Mouse (Mus musculus) lung, embryonic 16.5 days (tissue): ENCODE measurements at regions not wholly inside any gene's neighbourhood (a gene's known extent, or its start where the extent isn't known, plus 50 kb on each side); places are given as distances from the start of the nearest gene placed in this dataset.

Experiments used
- ATAC-seq: fragments of 200-750 bp; cut with Nextera tagmentation; 2 replicates; pipeline ENCODE4 v1.8.0; 2017; ENCODE audit warnings: low read depth, mild to moderate bottlenecking, moderate library complexity
- H3K27ac ChIP-seq: fragments of 300-500 bp; sonication (generic); 2 replicates; pipeline ENCODE4 v1.5.1; 2014; ENCODE audit warnings: mild to moderate bottlenecking, control low read depth, low read length
- H3K27me3 ChIP-seq: fragments of 300-500 bp; sonication (generic); 2 replicates; pipeline ENCODE4 v1.6.1; 2014; ENCODE audit warnings: low read depth, low read length, mixed read lengths; ENCODE audit not compliant: control insufficient read depth, insufficient read depth
- H3K36me3 ChIP-seq: fragments of 300-500 bp; sonication (generic); 2 replicates; pipeline ENCODE4 v1.6.1; 2014; ENCODE audit warnings: low read length; ENCODE audit not compliant: control insufficient read depth, insufficient read depth
- H3K4me1 ChIP-seq: fragments of 300-500 bp; sonication (generic); replicated peaks from 2 replicates; pipeline ENCODE4 v1.6.1; 2014; ENCODE audit warnings: low read length, mixed read lengths; ENCODE audit not compliant: control insufficient read depth, insufficient read depth
- H3K4me2 ChIP-seq: fragments of 300-500 bp; sonication (generic); 2 replicates; pipeline ENCODE4 v1.6.1; 2014; ENCODE audit warnings: low read depth, low read length, control low read depth
- H3K4me3 ChIP-seq: fragments of 300-500 bp; sonication (generic); 2 replicates; pipeline ENCODE4 v1.5.1; 2014; ENCODE audit warnings: mild to moderate bottlenecking, low read length, control low read depth
- H3K9ac ChIP-seq: fragments of 300-500 bp; sonication (generic); 2 replicates; pipeline ENCODE4 v1.6.1; 2014; ENCODE audit warnings: low read length, control low read depth
- H3K9me3 ChIP-seq: fragments of 300-500 bp; sonication (generic); 2 replicates; pipeline ENCODE4 v1.6.1; 2016; ENCODE audit warnings: low read length; ENCODE audit not compliant: control insufficient read depth
- WGBS: fragments of 180-500 bp; shearing (Covaris S2); extraction: QIAGEN DNeasy Blood & Tissue Kit; methylation state at CpG from one replicate; pipeline ENCODE4 v1.1.7; 2014; 5-methylcytosine and 5-hydroxymethylcytosine counted together

GRCm38 (mm10) chr8:25463532-25463931, 639.4 kb upstream of the Adam5 start:
- 12% methylated on average over 9 of the region's 9 CpGs for WGBS

GRCm38 (mm10) chr8:25462492-25462891, 638.3 kb upstream of the Adam5 start:
- H3K36me3 ChIP-seq = no peaks in the 10 kb centered on the region
- H3K9me3 ChIP-seq = no peaks in the 10 kb centered on the region
- H3K9ac ChIP-seq = no peak overlapping the region
- peaks cover 39% of the 10 kb centered on the region for H3K4me1 ChIP-seq
- 21% methylated on average over 4 of the region's 4 CpGs for WGBS
- H3K4me2 ChIP-seq = no peak overlapping the region
- H3K27me3 ChIP-seq = 0 out of 2 replicates have a peak, but pooled peaks cover 3% of the 10 kb centered on the region
- H3K27ac ChIP-seq = peak overlapping the region; percentile 88
- H3K4me3 ChIP-seq = no peak overlapping the region
- ATAC-seq = peak; percentile 32

More at GRCm38 (mm10) chr8:25463532-25463931, 639.4 kb upstream of the Adam5 start:
- Histone ChIP-seq H3K36me3 (no peaks in the 10 kb centered on the region), H3K9me3 (no peaks in the 10 kb centered on the region), H3K9ac (no peak overlapping the region), H3K4me3 (no peak overlapping the region), H3K27me3 (0 out of 2 replicates have a peak, but pooled peaks cover 3% of the 10 kb centered on the region), H3K27ac (no peak overlapping the region), H3K4me1 (peaks cover 39% of the 10 kb centered on the region), H3K4me2 (no peak overlapping the region)
- peak; percentile 24; the same call in 1 of the 2 replicates for ATAC-seq

GRCm38 (mm10) chr8:25455644-25456043, 631.5 kb upstream of the Adam5 start:
- no peak for ATAC-seq
- no peaks in the 10 kb centered on the region; the same call in 1 of the 2 replicates for H3K9me3 ChIP-seq
- no peak overlapping the region for H3K9ac ChIP-seq
- no peaks in the 10 kb centered on the region for H3K27me3 ChIP-seq
- H3K4me2 ChIP-seq = no peak overlapping the region
- 59% methylated on average over 6 of the region's 6 CpGs for whole genome bisulfite sequencing
- no peaks in the 10 kb centered on the region for H3K4me1 ChIP-seq
- H3K4me3 ChIP-seq = no peak overlapping the region
- no peaks in the 10 kb centered on the region for H3K36me3 ChIP-seq
- no peak overlapping the region for H3K27ac ChIP-seq

- Histone ChIP-seq H3K4me1 (no peaks in the 10 kb centered on the region), H3K4me2 (no peak overlapping the region), H3K9ac (no peak overlapping the region), H3K9me3 (no peaks in the 10 kb centered on the region; the same call in 1 of the 2 replicates), H3K27ac (no peak overlapping the region), H3K4me3 (no peak overlapping the region), H3K36me3 (no peaks in the 10 kb centered on the region), H3K27me3 (no peaks in the 10 kb centered on the region)
- no peak for ATAC-seq
- 65% methylated on average over 1 of the region's 1 CpGs for WGBS
These were observed 630.8 kb upstream of the Adam5 start for GRCm38 (mm10) chr8:25454972-25455371.

GRCm38 (mm10) chr8:25453826-25454225, 629.7 kb upstream of the Adam5 start:
- Histone ChIP-seq H3K9ac (no peak overlapping the region), H3K4me1 (no peaks in the 10 kb centered on the region), H3K27ac (no peak overlapping the region), H3K4me3 (no peak overlapping the region), H3K36me3 (no peaks in the 10 kb centered on the region), H3K9me3 (no peaks in the 10 kb centered on the region; the same call in 1 of the 2 replicates), H3K27me3 (no peaks in the 10 kb centered on the region), H3K4me2 (no peak overlapping the region)
- 89% methylated on average over 9 of the region's 9 CpGs for WGBS
- ATAC-seq = no peak

GRCm38 (mm10) chr8:25450544-25450943, 626.4 kb upstream of the Adam5 start:
- H3K4me1 ChIP-seq = no peaks in the 10 kb centered on the region
- H3K4me2 ChIP-seq = no peak overlapping the region
- no peak overlapping the region for H3K4me3 ChIP-seq
- ATAC-seq = no peak
- H3K27me3 ChIP-seq = no peaks in the 10 kb centered on the region
- no peaks in the 10 kb centered on the region for H3K36me3 ChIP-seq
- no peak overlapping the region for H3K9ac ChIP-seq
- H3K9me3 ChIP-seq = no peaks in the 10 kb centered on the region; the same call in 1 of the 2 replicates
- H3K27ac ChIP-seq = no peak overlapping the region

- no peak overlapping the region for H3K9ac ChIP-seq
- H3K27me3 ChIP-seq = no peaks in the 10 kb centered on the region
- no peak for ATAC-seq
- H3K36me3 ChIP-seq = no peaks in the 10 kb centered on the region
- no peak overlapping the region for H3K27ac ChIP-seq
- H3K9me3 ChIP-seq = no peaks in the 10 kb centered on the region; the same call in 1 of the 2 replicates
- no peak overlapping the region for H3K4me3 ChIP-seq
- H3K4me1 ChIP-seq = no peaks in the 10 kb centered on the region
- 79% methylated on average over 4 of the region's 4 CpGs for WGBS
- H3K4me2 ChIP-seq = no peak overlapping the region
These were observed 625.4 kb upstream of the Adam5 start for GRCm38 (mm10) chr8:25449590-25449989.

- Histone ChIP-seq H3K9me3 (no peaks in the 10 kb centered on the region; the same call in 1 of the 2 replicates), H3K4me3 (no peak overlapping the region), H3K4me1 (no peaks in the 10 kb centered on the region), H3K4me2 (no peak overlapping the region), H3K36me3 (no peaks in the 10 kb centered on the region), H3K9ac (no peak overlapping the region), H3K27me3 (no peaks in the 10 kb centered on the region), H3K27ac (no peak overlapping the region)
- WGBS = 72% methylated on average over 4 of the region's 4 CpGs
- ATAC-seq = no peak
These were observed 623.7 kb upstream of the Adam5 start for GRCm38 (mm10) chr8:25447900-25448299.

- Histone ChIP-seq H3K9me3 (no peaks in the 10 kb centered on the region), H3K9ac (no peak overlapping the region), H3K27me3 (no peaks in the 10 kb centered on the region), H3K4me2 (no peak overlapping the region), H3K4me1 (no peaks in the 10 kb centered on the region; the same call in 1 of the 2 replicates), H3K27ac (no peak overlapping the region), H3K4me3 (no peak overlapping the region), H3K36me3 (no peaks in the 10 kb centered on the region)
- WGBS = 86% methylated on average over 1 of the region's 1 CpGs
- ATAC-seq = no peak
These were observed 621.8 kb upstream of the Adam5 start for GRCm38 (mm10) chr8:25445968-25446367.

- no peak overlapping the region for H3K27ac ChIP-seq
- no peak overlapping the region for H3K4me3 ChIP-seq
- H3K27me3 ChIP-seq = no peaks in the 10 kb centered on the region
- ATAC-seq = no peak
- H3K4me1 ChIP-seq = peaks cover 8% of the 10 kb centered on the region
- H3K36me3 ChIP-seq = no peaks in the 10 kb centered on the region
- WGBS = 63% methylated on average over 5 of the region's 5 CpGs
- H3K9ac ChIP-seq = no peak overlapping the region
- no peaks in the 10 kb centered on the region for H3K9me3 ChIP-seq
- no peak overlapping the region for H3K4me2 ChIP-seq
These were observed 620.9 kb upstream of the Adam5 start for GRCm38 (mm10) chr8:25445054-25445453.
